Mouse (Mus musculus) urinary bladder, postnatal 14 days (tissue): Measurements from ENCODE around the gene Tspan12.

Source experiments
- DNase-seq: peaks from one replicate; pipeline ENCODE4 v3.0.0; 2021; ENCODE audit warnings: low spot score

Gene Tspan12

GRCm38 (mm10) chr6:21769447-21769809 lies 82.9 kb downstream of the Tspan12 start:
- DNase-seq, result no peak

- DNase-seq, result no peak
These were observed 83.4 kb downstream of the Tspan12 start for GRCm38 (mm10) chr6:21768745-21769446.

DNA sequence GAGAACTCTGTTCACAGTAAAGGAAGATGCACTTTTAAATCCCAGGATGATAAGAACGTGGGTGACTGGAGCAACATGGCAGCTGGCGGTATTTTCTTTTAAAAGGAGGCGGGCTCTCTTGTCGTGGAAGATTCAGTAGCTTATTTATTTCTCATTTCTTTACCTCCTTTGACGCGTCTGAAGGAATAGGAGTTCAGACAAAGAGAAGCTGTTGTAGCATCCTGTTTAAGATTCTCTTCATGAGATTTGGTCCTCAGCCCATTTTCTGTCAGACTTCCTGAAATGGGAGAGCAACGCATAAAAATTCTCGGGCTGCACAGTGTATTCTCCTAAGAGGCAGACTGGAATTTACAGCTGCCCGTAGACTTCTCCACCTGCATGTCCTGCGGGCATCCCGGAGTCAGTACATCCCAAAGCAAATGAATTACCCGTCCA lies 84.5 kb downstream of the Tspan12 start:
- DNase-seq, result no peak

DNA sequence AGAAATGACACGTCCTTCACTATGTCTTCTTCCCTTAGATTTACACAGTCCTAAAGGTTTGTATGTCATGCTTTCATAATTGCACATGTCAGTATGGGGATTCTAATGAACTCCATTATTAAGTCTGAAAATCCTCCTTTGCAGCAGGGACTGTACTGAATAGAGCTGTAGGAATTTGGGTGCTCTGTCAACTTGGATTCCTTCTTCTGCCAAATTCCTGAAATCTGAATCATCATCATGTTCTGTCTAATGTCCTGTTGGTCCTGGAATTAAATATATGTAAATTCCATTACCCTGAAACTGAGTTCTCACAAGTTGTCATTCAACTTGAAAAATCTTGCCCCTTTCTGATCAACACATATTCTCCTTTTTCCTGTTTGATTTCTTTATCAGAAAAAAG lies 104.8 kb downstream of the Tspan12 start:
- DNase-seq, result no peak

- DNase-seq, result no peak
These were observed 107.6 kb downstream of the Tspan12 start for GRCm38 (mm10) chr6:21744615-21745266.

DNA sequence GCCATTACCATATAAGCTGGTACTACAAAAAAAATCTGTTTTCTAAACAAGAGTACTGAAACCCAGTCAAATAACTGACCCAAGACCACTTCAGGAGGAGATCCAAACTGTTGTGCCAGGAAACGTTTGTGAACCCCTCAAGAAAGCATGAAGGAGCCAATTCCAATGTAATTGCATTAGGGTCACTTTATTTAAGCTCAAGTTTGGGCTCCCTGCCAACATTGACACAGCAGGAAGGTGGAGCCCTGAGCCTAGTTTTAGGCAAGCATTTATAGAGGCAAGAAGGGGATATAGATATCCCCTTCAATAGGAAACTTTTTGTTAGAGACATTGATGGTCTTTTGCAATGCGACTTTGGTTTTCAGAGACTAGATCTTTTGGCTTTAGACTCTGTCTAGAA lies 111.7 kb downstream of the Tspan12 start:
- no peak for DNase-seq

GRCm38 (mm10) chr6:21722238-21722637 lies 130.1 kb downstream of the Tspan12 start:
- DNase-seq, result no peak
